Mouse (Mus musculus): ENCODE results near the gene Slc6a11.

The Slc6a11 gene

GRCm38 (mm10) chr6:114178141-114178540, 47.1 kb downstream of the Slc6a11 start:
- DNase-seq (ENCODE audit: low read depth, low spot score): no peak

GRCm38 (mm10) chr6:114182366-114183179, 51.5 kb downstream of the Slc6a11 start:
- no peak for DNase-seq (ENCODE audit: low read depth, low spot score)

- DNase-seq (ENCODE audit: low read depth, low spot score): peak; percentile 59
These were observed 56.1 kb downstream of the Slc6a11 start for GRCm38 (mm10) chr6:114187121-114187520.

GRCm38 (mm10) chr6:114188869-114189268, 57.8 kb downstream of the Slc6a11 start:
- no peak for DNase-seq (ENCODE audit: low read depth, low spot score)

GRCm38 (mm10) chr6:114195998-114196397, 65.0 kb downstream of the Slc6a11 start:
- no peak for DNase-seq (ENCODE audit: low read depth, low spot score)

GRCm38 (mm10) chr6:114199200-114199845, 68.3 kb downstream of the Slc6a11 start:
- DNase-seq (ENCODE audit: low read depth, low spot score): no peak

- DNase-seq (ENCODE audit: low read depth, low spot score): no peak
These were observed 73.5 kb downstream of the Slc6a11 start for GRCm38 (mm10) chr6:114204557-114204956.

GRCm38 (mm10) chr6:114208296-114208695, 77.3 kb downstream of the Slc6a11 start:
- DNase-seq (ENCODE audit: low read depth, low spot score): no peak

- DNase-seq (ENCODE audit: low read depth, low spot score): no peak
These were observed 83.4 kb downstream of the Slc6a11 start for GRCm38 (mm10) chr6:114214393-114214792.

- no peak for DNase-seq (ENCODE audit: low read depth, low spot score)
These were observed 85.8 kb downstream of the Slc6a11 start for GRCm38 (mm10) chr6:114216741-114217414.

GRCm38 (mm10) chr6:114224399-114224798, 93.4 kb downstream of the Slc6a11 start:
- peak; percentile 20 for DNase-seq (ENCODE audit: low read depth, low spot score)

- peak; percentile 71 for DNase-seq (ENCODE audit: low read depth, low spot score)
These were observed 96.3 kb downstream of the Slc6a11 start for GRCm38 (mm10) chr6:114227378-114227777.

- no peak for DNase-seq (ENCODE audit: low read depth, low spot score)
These were observed 97.2 kb downstream of the Slc6a11 start for GRCm38 (mm10) chr6:114228196-114228595.

- DNase-seq (ENCODE audit: low read depth, low spot score): no peak
These were observed 108.0 kb downstream of the Slc6a11 start for GRCm38 (mm10) chr6:114238892-114239644.

- DNase-seq (ENCODE audit: low read depth, low spot score): no peak
These were observed 114.6 kb downstream of the Slc6a11 start for GRCm38 (mm10) chr6:114245665-114246064.

- DNase-seq (ENCODE audit: low read depth, low spot score): peak; percentile 88
These were observed 119.3 kb downstream of the Slc6a11 start for GRCm38 (mm10) chr6:114250311-114250710.

GRCm38 (mm10) chr6:114254927-114255326, 123.9 kb downstream of the Slc6a11 start:
- DNase-seq (ENCODE audit: low read depth, low spot score): no peak

- DNase-seq (ENCODE audit: low read depth, low spot score): no peak
These were observed 126.8 kb downstream of the Slc6a11 start for GRCm38 (mm10) chr6:114257762-114258361.

GRCm38 (mm10) chr6:114258661-114259193, 127.7 kb downstream of the Slc6a11 start:
- no peak for DNase-seq (ENCODE audit: low read depth, low spot score)

GRCm38 (mm10) chr6:114261609-114262008, 130.6 kb downstream of the Slc6a11 start:
- DNase-seq (ENCODE audit: low read depth, low spot score): no peak

GRCm38 (mm10) chr6:114264010-114264409, 133.0 kb downstream of the Slc6a11 start:
- DNase-seq (ENCODE audit: low read depth, low spot score): no peak

Data from forelimb bud, embryonic 11.5 days (tissue).